Mouse (Mus musculus): ENCODE results near the gene Cenpx. TPM values are rescaled to one million over a fixed set of nuclear protein-coding genes. Genes with fewer than 3 reads are reported as not detected.
A peak's percentile ranks its signal among the peaks of the same experiment; 100 is the strongest.

Gene Cenpx
- polyA plus RNA-seq, 1 experiment from 2014 or later, result 192 TPM

DNA sequence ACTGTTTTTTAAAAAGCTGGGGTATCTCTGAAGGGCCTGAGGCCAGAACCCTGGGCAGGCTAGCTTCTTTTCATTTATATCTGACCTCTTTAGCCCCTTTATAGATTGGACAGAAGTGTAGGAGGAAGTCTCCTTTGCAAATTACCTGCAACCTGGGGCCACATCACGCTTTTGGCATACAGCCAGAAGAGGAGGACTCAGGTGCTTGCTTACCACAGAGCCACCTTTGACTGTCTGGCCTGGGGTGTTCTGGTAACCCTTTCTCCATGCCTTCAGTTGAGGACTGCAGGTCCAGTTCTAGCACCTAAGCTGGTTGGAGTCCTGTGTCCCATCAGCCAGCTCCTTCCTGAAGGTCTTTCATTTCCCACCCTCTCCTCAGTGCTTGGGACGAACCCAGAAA lies 4.0 kb downstream of the Cenpx start:
- ATAC-seq (replicated peaks; ENCODE audit: low FRiP score) (no peak), DNase-seq (ENCODE audit: low spot score) (no peak)
- Histone ChIP-seq H3K36me3 (ENCODE audit: control insufficient read depth, insufficient read depth, low read length) (peaks cover 10% of the 10 kb centered on the region; the same call in 1 of the 2 replicates), H3K9ac (ENCODE audit: low read depth, low read length) (no peak overlapping the region), H3K4me2 (no peak overlapping the region), H3K9me3 (ENCODE audit: control insufficient read depth, low read length) (no peaks in the 10 kb centered on the region), H3K4me3 (ENCODE audit: low read depth, low read length) (no peak overlapping the region), H3K27ac (ENCODE audit: low read depth, low read length) (no peak overlapping the region), H3K4me1 (replicated peaks; ENCODE audit: control insufficient read depth, insufficient read depth, low read length) (peaks cover 31% of the 10 kb centered on the region), H3K27me3 (replicated peaks; ENCODE audit: control insufficient read depth, insufficient read depth, low read length) (no peaks in the 10 kb centered on the region)
- WGBS, result 81% methylated on average over 2 of the region's 2 CpGs

- H3K36me3 ChIP-seq (ENCODE audit: control insufficient read depth, insufficient read depth, low read length), result peaks cover 12% of the 10 kb centered on the region; the same call in 1 of the 2 replicates
- H3K4me3 ChIP-seq (ENCODE audit: low read depth, low read length), result no peak overlapping the region
- ATAC-seq (replicated peaks; ENCODE audit: low FRiP score) (no peak), DNase-seq (ENCODE audit: low spot score) (no peak)
- WGBS, result 66% methylated on average over 5 of the region's 5 CpGs
- H3K4me2 ChIP-seq, result no peak overlapping the region
- H3K27me3 ChIP-seq (replicated peaks; ENCODE audit: control insufficient read depth, insufficient read depth, low read length), result no peaks in the 10 kb centered on the region
- peaks cover 39% of the 10 kb centered on the region for H3K4me1 ChIP-seq (replicated peaks; ENCODE audit: control insufficient read depth, insufficient read depth, low read length)
- no peak overlapping the region for H3K9ac ChIP-seq (ENCODE audit: low read depth, low read length)
- 0 out of 2 replicates have a peak overlapping the region, but pooled peaks have one; percentile 4 for H3K27ac ChIP-seq (ENCODE audit: low read depth, low read length)
- H3K9me3 ChIP-seq (ENCODE audit: control insufficient read depth, low read length), result no peaks in the 10 kb centered on the region
These were observed 5.6 kb downstream of the Cenpx start for GRCm38 (mm10) chr11:120707969-120708368.

GRCm38 (mm10) chr11:120707225-120707624 lies 6.3 kb downstream of the Cenpx start:
- H3K27me3 ChIP-seq (replicated peaks; ENCODE audit: control insufficient read depth, insufficient read depth, low read length), result no peaks in the 10 kb centered on the region
- H3K4me3 ChIP-seq (ENCODE audit: low read depth, low read length), result no peak overlapping the region
- H3K27ac ChIP-seq (ENCODE audit: low read depth, low read length), result peak overlapping the region; percentile 25; the same call in 1 of the 2 replicates
- H3K9me3 ChIP-seq (ENCODE audit: control insufficient read depth, low read length), result no peaks in the 10 kb centered on the region
- no peak for ATAC-seq (replicated peaks; ENCODE audit: low FRiP score)
- peaks cover 33% of the 10 kb centered on the region for H3K4me1 ChIP-seq (replicated peaks; ENCODE audit: control insufficient read depth, insufficient read depth, low read length)
- peaks cover 14% of the 10 kb centered on the region; the same call in 1 of the 2 replicates for H3K36me3 ChIP-seq (ENCODE audit: control insufficient read depth, insufficient read depth, low read length)
- WGBS, result 39% methylated on average over 11 of the region's 12 CpGs
- DNase-seq (ENCODE audit: low spot score), result no peak
- no peak overlapping the region for H3K4me2 ChIP-seq
- no peak overlapping the region for H3K9ac ChIP-seq (ENCODE audit: low read depth, low read length)

GRCm38 (mm10) chr11:120706120-120706519 lies 7.4 kb downstream of the Cenpx start:
- Histone ChIP-seq H3K4me2 (no peak overlapping the region), H3K9ac (ENCODE audit: low read depth, low read length) (no peak overlapping the region), H3K36me3 (ENCODE audit: control insufficient read depth, insufficient read depth, low read length) (peaks cover 16% of the 10 kb centered on the region; the same call in 1 of the 2 replicates), H3K27me3 (replicated peaks; ENCODE audit: control insufficient read depth, insufficient read depth, low read length) (no peaks in the 10 kb centered on the region), H3K4me3 (ENCODE audit: low read depth, low read length) (no peak overlapping the region), H3K4me1 (replicated peaks; ENCODE audit: control insufficient read depth, insufficient read depth, low read length) (peaks cover 33% of the 10 kb centered on the region), H3K27ac (ENCODE audit: low read depth, low read length) (no peak overlapping the region), H3K9me3 (ENCODE audit: control insufficient read depth, low read length) (no peaks in the 10 kb centered on the region)
- WGBS, result 65% methylated on average over 5 of the region's 5 CpGs
- ATAC-seq (replicated peaks; ENCODE audit: low FRiP score) (no peak), DNase-seq (ENCODE audit: low spot score) (no peak)

GRCm38 (mm10) chr11:120704486-120705325 lies 8.8 kb downstream of the Cenpx start:
- Histone ChIP-seq H3K36me3 (ENCODE audit: control insufficient read depth, insufficient read depth, low read length) (peaks cover 12% of the 10 kb centered on the region; the same call in 1 of the 2 replicates), H3K4me2 (no peak overlapping the region), H3K9me3 (ENCODE audit: control insufficient read depth, low read length) (no peaks in the 10 kb centered on the region), H3K9ac (ENCODE audit: low read depth, low read length) (no peak overlapping the region), H3K27ac (ENCODE audit: low read depth, low read length) (peak overlapping the region; percentile 32; the same call in 1 of the 2 replicates), H3K4me3 (ENCODE audit: low read depth, low read length) (no peak overlapping the region), H3K4me1 (replicated peaks; ENCODE audit: control insufficient read depth, insufficient read depth, low read length) (peaks cover 33% of the 10 kb centered on the region), H3K27me3 (replicated peaks; ENCODE audit: control insufficient read depth, insufficient read depth, low read length) (no peaks in the 10 kb centered on the region)
- DNase-seq (ENCODE audit: low spot score) (no peak), ATAC-seq (replicated peaks; ENCODE audit: low FRiP score) (no peak)
- WGBS, result 47% methylated on average over 8 of the region's 8 CpGs

- Histone ChIP-seq H3K27ac (ENCODE audit: low read depth, low read length) (peak overlapping the region; percentile 32; the same call in 1 of the 2 replicates), H3K27me3 (replicated peaks; ENCODE audit: control insufficient read depth, insufficient read depth, low read length) (no peaks in the 10 kb centered on the region), H3K9me3 (ENCODE audit: control insufficient read depth, low read length) (no peaks in the 10 kb centered on the region), H3K36me3 (ENCODE audit: control insufficient read depth, insufficient read depth, low read length) (peaks cover 11% of the 10 kb centered on the region; the same call in 1 of the 2 replicates), H3K9ac (ENCODE audit: low read depth, low read length) (no peak overlapping the region), H3K4me2 (no peak overlapping the region), H3K4me3 (ENCODE audit: low read depth, low read length) (no peak overlapping the region), H3K4me1 (replicated peaks; ENCODE audit: control insufficient read depth, insufficient read depth, low read length) (peaks cover 33% of the 10 kb centered on the region)
- WGBS, result 66% methylated on average over 15 of the region's 15 CpGs
- no peak for ATAC-seq (replicated peaks; ENCODE audit: low FRiP score)
- DNase-seq (ENCODE audit: low spot score), result no peak
These were observed 9.7 kb downstream of the Cenpx start for GRCm38 (mm10) chr11:120703696-120704454.

DNA sequence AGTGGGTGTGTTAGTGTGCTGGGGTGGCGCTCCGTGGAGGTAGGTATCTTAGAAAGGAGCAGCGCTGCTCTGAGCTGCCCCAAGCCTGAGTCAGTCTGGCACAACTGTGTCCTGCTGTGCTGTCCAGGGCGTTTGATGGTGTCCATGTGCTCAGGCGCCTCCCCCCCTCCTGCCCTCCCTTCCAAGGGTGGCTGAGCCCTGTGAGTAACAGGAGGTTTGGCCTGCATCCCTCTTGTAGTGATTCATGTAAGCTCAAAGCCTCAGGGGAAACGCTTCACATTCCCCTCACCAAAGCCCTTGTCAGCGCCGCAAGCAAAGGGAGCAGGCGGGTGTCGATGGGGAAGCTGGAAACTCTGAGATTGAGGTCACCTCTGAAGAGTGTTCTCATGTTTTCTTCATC lies 15.8 kb downstream of the Cenpx start:
- no peak for DNase-seq (ENCODE audit: low spot score)
- H3K4me3 ChIP-seq (ENCODE audit: low read depth, low read length), result no peak overlapping the region
- H3K36me3 ChIP-seq (ENCODE audit: control insufficient read depth, insufficient read depth, low read length), result peaks cover 12% of the 10 kb centered on the region; the same call in 1 of the 2 replicates
- H3K27ac ChIP-seq (ENCODE audit: low read depth, low read length), result no peak overlapping the region
- H3K27me3 ChIP-seq (replicated peaks; ENCODE audit: control insufficient read depth, insufficient read depth, low read length), result no peaks in the 10 kb centered on the region
- H3K4me2 ChIP-seq, result no peak overlapping the region
- 0 out of 2 replicates have a peak, but pooled peaks cover 3% of the 10 kb centered on the region for H3K4me1 ChIP-seq (replicated peaks; ENCODE audit: control insufficient read depth, insufficient read depth, low read length)
- no peak overlapping the region for H3K9ac ChIP-seq (ENCODE audit: low read depth, low read length)
- peaks cover 4% of the 10 kb centered on the region; the same call in 1 of the 2 replicates for H3K9me3 ChIP-seq (ENCODE audit: control insufficient read depth, low read length)
- WGBS, result 79% methylated on average over 10 of the region's 10 CpGs
- ATAC-seq (replicated peaks; ENCODE audit: low FRiP score), result no peak

DNA sequence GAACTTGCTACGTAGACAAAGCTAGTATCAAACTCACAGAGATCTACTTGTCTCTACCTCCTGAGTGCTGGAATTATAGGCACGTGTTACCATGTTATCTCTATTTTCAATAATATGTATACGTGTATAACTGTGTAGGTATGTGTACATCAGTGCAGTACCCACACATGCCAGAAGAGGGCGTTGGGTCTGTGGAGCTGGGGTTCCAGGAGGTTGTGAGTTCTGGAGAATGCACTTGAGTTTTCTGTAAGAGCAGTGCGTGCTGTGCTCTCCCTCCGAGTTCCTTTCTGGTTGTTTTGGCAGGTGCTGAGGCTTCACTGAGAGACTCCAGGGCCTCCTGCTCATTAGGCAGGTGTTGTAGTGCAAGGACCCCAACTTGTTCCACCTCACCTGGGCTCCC lies 17.0 kb downstream of the Cenpx start:
- Histone ChIP-seq H3K9me3 (ENCODE audit: control insufficient read depth, low read length) (peaks cover 4% of the 10 kb centered on the region; the same call in 1 of the 2 replicates), H3K4me2 (no peak overlapping the region), H3K36me3 (ENCODE audit: control insufficient read depth, insufficient read depth, low read length) (peaks cover 10% of the 10 kb centered on the region; the same call in 1 of the 2 replicates), H3K27me3 (replicated peaks; ENCODE audit: control insufficient read depth, insufficient read depth, low read length) (no peaks in the 10 kb centered on the region), H3K4me1 (replicated peaks; ENCODE audit: control insufficient read depth, insufficient read depth, low read length) (0 out of 2 replicates have a peak, but pooled peaks cover 3% of the 10 kb centered on the region), H3K27ac (ENCODE audit: low read depth, low read length) (no peak overlapping the region), H3K4me3 (ENCODE audit: low read depth, low read length) (no peak overlapping the region), H3K9ac (ENCODE audit: low read depth, low read length) (no peak overlapping the region)
- WGBS, result 88% methylated on average over 6 of the region's 6 CpGs
- no peak for DNase-seq (ENCODE audit: low spot score)
- no peak for ATAC-seq (replicated peaks; ENCODE audit: low FRiP score)

All from liver, embryonic 11.5 days (tissue).